Mouse (Mus musculus) CH12.LX (cell line): Measurements from ENCODE around the gene Ier3.

Source experiments
- CTCF ChIP-seq, 2 experiments: IDR thresholded peaks in 1 of 2; conservative IDR thresholded peaks in 1 of 2; 2 replicates each; pipeline ENCODE4 v1.5.1; 2011 to 2012; ENCODE audit warnings: low read depth in 2 of 2, low read length in 2 of 2, improper control_type of control experiment in 1 of 2, inconsistent platforms in 1 of 2, mild to moderate bottlenecking in 1 of 2, moderate library complexity in 1 of 2
- MEF2A ChIP-seq: IDR thresholded peaks from 2 replicates; pipeline ENCODE4 v1.6.1; 2014; ENCODE audit warnings: low read depth, mild to moderate bottlenecking, inconsistent platforms, low read length, improper control_type of control experiment, borderline replicate concordance
- POLR2A ChIP-seq: IDR thresholded peaks from 2 replicates; pipeline ENCODE4 v1.6.1; 2011; ENCODE audit warnings: low read depth, mild to moderate bottlenecking, improper control_type of control experiment, low read length
- POLR2AphosphoS2 ChIP-seq: IDR thresholded peaks from 2 replicates; pipeline ENCODE4 v1.6.1; 2011; ENCODE audit warnings: low read depth, low read length, improper control_type of control experiment
- TCF12 ChIP-seq: IDR thresholded peaks from 2 replicates; pipeline ENCODE4 v1.6.1; 2014; ENCODE audit warnings: low read depth, mild to moderate bottlenecking, inconsistent platforms, low read length, improper control_type of control experiment
- USF1 ChIP-seq: IDR thresholded peaks from 2 replicates; pipeline ENCODE4 v1.6.1; 2014; ENCODE audit warnings: low read depth, mild to moderate bottlenecking, inconsistent platforms, low read length, improper control_type of control experiment
- ZMIZ1 ChIP-seq: IDR thresholded peaks from 2 replicates; pipeline ENCODE4 v1.6.1; 2012; ENCODE audit warnings: low read depth, mild to moderate bottlenecking, inconsistent platforms, low read length, improper control_type of control experiment

- TF ChIP-seq POLR2AphosphoS2: no peak
- no peak for TF ChIP-seq CTCF (conservative IDR thresholded peaks at IDR 0.05 in 1 of 2, IDR thresholded peaks at IDR 0.05 in 1 of 2; ENCODE audit: low read depth in 2 of 2, low read length in 2 of 2)
- TF ChIP-seq USF1: no peak
- TF ChIP-seq POLR2A: no peak
- TF ChIP-seq ZMIZ1: no peak
- no peak for TF ChIP-seq TCF12
- TF ChIP-seq MEF2A: no peak
Observed at GRCm38 (mm10) chr17:35817226-35817625, 4.3 kb upstream of the Ier3 start.
